Mouse (Mus musculus): ENCODE results near the gene B230217C12Rik. TPM values are rescaled to one million over a fixed set of nuclear protein-coding genes. Genes with fewer than 3 reads are reported as not detected.

B230217C12Rik gene
- 12.4 and 13.3 TPM in 2 replicates for polyA plus RNA-seq (2012; rRNA removed)
- 5.3 and 7.2 TPM in 2 replicates for polyA plus RNA-seq (2014; fragmentation: Nextera tagmentation; extraction: Ambion mirVana)

DNA sequence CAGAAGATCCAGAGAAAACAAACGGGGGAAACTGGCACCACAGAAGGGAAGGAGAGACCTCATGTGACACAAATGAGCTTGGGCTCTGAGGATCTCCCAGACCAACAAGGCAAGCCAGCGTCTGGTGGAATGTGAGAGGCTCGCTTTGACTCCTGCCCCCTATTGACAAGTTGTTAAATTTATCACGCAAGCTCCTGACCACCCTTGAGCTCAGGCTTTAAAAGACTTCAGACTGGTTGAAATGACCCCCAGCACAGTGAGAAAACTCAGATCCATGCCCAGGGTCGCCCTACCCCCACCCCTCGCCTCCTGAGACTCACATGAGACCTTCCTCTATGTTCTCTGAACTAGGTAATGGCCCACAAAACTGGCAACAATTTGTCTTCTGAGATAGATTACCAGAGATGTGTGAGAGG is at the start of gene B230217C12Rik:
B230217C12Rik (plus strand) TSS at position 242 of the 416 bp plus-strand sequence.
- WGBS: 1% methylated on average over 6 of the region's 6 CpGs
- TF ChIP-seq POLR2A (IDR thresholded peaks at IDR 0.05; ENCODE audit: borderline replicate concordance, extremely low read depth, insufficient read depth, insufficient read length): no peak
- Histone ChIP-seq H3K9me3 (ENCODE audit: control insufficient read depth, low read length) (no peaks in the 10 kb centered on the region), H3K27me3 (ENCODE audit: control insufficient read depth, insufficient read depth, low read length) (no peaks in the 10 kb centered on the region), H3K4me2 (replicated peaks; ENCODE audit: low read depth, low read length, severe bottlenecking) (peak within 1 kb of the TSS; percentile 63), H3K9ac (ENCODE audit: low read depth, low read length, severe bottlenecking) (peak within 1 kb of the TSS; percentile 61), H3K4me3 (replicated peaks; ENCODE audit: low read length) (peak within 1 kb of the TSS; percentile 53), H3K27ac (replicated peaks; ENCODE audit: low read depth, low read length) (peak within 1 kb of the TSS; percentile 77), H3K36me3 (ENCODE audit: control insufficient read depth, insufficient read depth, low read length) (peaks cover 33% of the 10 kb centered on the region), H3K4me1 (ENCODE audit: control insufficient read depth, insufficient read depth, low read length) (peaks cover 7% of the 10 kb centered on the region; the same call in 1 of the 2 replicates)
- ATAC-seq (ENCODE audit: low FRiP score, low read depth) (peak; percentile 45), DNase-seq (ENCODE audit: low spot score) (peak; percentile 65)

DNA sequence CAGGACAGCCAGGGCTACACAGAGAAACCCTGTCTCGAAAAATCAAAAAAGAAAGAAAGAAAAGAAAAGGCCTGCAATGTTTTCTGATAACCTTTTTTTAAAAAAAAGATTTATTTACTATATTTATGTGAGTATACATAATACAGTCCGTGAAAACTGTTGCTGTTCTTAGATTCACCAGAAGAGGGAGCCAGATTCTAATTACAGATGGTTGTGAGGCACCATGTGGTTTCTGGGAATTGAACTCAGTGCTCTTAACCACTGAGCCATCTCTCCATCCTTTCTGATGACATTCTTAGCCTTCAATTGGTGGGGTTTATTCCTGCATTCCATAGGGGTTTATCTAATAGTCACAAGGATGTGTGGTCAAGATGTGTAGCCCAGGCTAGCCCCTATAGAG is 47.4 kb upstream of the B230217C12Rik start:
- DNase-seq (ENCODE audit: low spot score) (no peak), ATAC-seq (ENCODE audit: low FRiP score, low read depth) (no peak)
- Histone ChIP-seq H3K9ac (ENCODE audit: low read depth, low read length, severe bottlenecking) (no peak overlapping the region), H3K4me3 (replicated peaks; ENCODE audit: low read length) (no peak overlapping the region), H3K27ac (replicated peaks; ENCODE audit: low read depth, low read length) (no peak overlapping the region), H3K4me2 (replicated peaks; ENCODE audit: low read depth, low read length, severe bottlenecking) (no peak overlapping the region), H3K36me3 (ENCODE audit: control insufficient read depth, insufficient read depth, low read length) (no peaks in the 10 kb centered on the region), H3K4me1 (ENCODE audit: control insufficient read depth, insufficient read depth, low read length) (peaks cover 1% of the 10 kb centered on the region; the same call in 1 of the 2 replicates), H3K9me3 (ENCODE audit: control insufficient read depth, low read length) (no peaks in the 10 kb centered on the region), H3K27me3 (ENCODE audit: control insufficient read depth, insufficient read depth, low read length) (no peaks in the 10 kb centered on the region)
- 11% methylated on average over 2 of the region's 2 CpGs for WGBS
- no peak for TF ChIP-seq POLR2A (IDR thresholded peaks at IDR 0.05; ENCODE audit: borderline replicate concordance, extremely low read depth, insufficient read depth, insufficient read length)

DNA sequence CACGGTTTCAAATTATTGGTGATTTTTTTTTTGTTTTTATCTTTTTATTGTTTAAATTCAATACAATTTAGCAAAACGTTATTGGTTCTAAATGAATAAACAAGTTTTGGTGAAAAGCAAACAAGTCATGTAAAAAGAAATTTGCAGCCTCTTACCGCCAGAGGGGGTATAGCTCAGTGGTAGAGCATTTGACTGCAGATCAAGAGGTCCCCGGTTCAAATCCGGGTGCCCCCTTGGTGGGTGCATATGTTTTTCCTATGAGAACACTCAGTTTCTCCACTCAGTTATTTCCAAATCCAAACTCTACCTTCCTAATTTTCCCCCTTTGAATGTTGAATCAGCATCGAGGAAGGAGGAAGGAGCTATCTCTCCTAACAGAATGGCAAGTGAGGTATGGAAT is 43.7 kb upstream of the B230217C12Rik start:
- WGBS: 9% methylated on average over 6 of the region's 6 CpGs
- Histone ChIP-seq H3K27me3 (ENCODE audit: control insufficient read depth, insufficient read depth, low read length) (no peaks in the 10 kb centered on the region), H3K36me3 (ENCODE audit: control insufficient read depth, insufficient read depth, low read length) (no peaks in the 10 kb centered on the region), H3K27ac (replicated peaks; ENCODE audit: low read depth, low read length) (no peak overlapping the region), H3K9ac (ENCODE audit: low read depth, low read length, severe bottlenecking) (no peak overlapping the region), H3K4me1 (ENCODE audit: control insufficient read depth, insufficient read depth, low read length) (peaks cover 14% of the 10 kb centered on the region), H3K9me3 (ENCODE audit: control insufficient read depth, low read length) (no peaks in the 10 kb centered on the region), H3K4me3 (replicated peaks; ENCODE audit: low read length) (no peak overlapping the region), H3K4me2 (replicated peaks; ENCODE audit: low read depth, low read length, severe bottlenecking) (no peak overlapping the region)
- DNase-seq (ENCODE audit: low spot score) (peak; percentile 73), ATAC-seq (ENCODE audit: low FRiP score, low read depth) (no peak)
- TF ChIP-seq POLR2A (IDR thresholded peaks at IDR 0.05; ENCODE audit: borderline replicate concordance, extremely low read depth, insufficient read depth, insufficient read length): no peak

DNA sequence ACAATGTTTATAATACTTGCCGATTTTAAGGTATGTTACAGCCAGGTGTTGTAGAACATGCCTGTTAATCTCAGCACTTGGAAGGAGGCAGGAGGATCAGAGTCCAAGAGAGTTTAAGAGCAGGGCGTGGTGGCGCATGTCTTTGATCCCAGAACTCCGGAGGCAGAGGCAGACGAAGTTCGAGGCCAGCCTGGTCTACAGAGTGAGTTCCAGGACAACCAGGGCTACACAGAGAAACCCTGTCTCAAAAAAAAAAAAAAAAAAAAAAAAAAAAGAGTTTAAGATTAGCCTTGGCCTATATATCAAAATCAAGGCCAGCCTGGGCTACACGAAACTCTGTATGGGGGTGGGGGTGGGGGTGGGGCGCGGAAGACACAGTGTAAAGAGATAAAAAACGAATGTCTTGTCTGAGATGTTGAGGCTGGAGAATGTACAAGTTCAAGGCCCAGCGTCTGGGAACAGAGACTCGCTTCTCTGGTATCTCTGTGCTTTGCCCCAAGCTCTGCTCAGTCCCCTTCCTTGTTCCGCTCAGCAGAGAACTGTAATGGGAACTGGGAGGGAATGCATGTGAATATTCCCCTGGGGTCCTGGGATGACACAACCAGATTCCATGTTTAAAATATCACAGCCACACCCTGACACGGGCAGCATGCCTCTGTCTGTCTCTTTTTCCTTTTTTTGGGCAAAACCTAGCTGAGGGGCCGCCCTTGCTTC is 43.1 kb upstream of the B230217C12Rik start:
- DNase-seq (ENCODE audit: low spot score): no peak
- 61% methylated on average over 15 of the region's 15 CpGs for WGBS
- no peak overlapping the region for H3K9ac ChIP-seq (ENCODE audit: low read depth, low read length, severe bottlenecking)
- no peak for TF ChIP-seq POLR2A (IDR thresholded peaks at IDR 0.05; ENCODE audit: borderline replicate concordance, extremely low read depth, insufficient read depth, insufficient read length)
- ATAC-seq (ENCODE audit: low FRiP score, low read depth): no peak
- no peak overlapping the region for H3K4me2 ChIP-seq (replicated peaks; ENCODE audit: low read depth, low read length, severe bottlenecking)
- H3K4me1 ChIP-seq (ENCODE audit: control insufficient read depth, insufficient read depth, low read length): peaks cover 17% of the 10 kb centered on the region
- no peaks in the 10 kb centered on the region for H3K9me3 ChIP-seq (ENCODE audit: control insufficient read depth, low read length)
- H3K36me3 ChIP-seq (ENCODE audit: control insufficient read depth, insufficient read depth, low read length): no peaks in the 10 kb centered on the region
- H3K27me3 ChIP-seq (ENCODE audit: control insufficient read depth, insufficient read depth, low read length): no peaks in the 10 kb centered on the region
- H3K4me3 ChIP-seq (replicated peaks; ENCODE audit: low read length): peak overlapping the region; percentile 73; the same call in 1 of the 2 replicates
- no peak overlapping the region for H3K27ac ChIP-seq (replicated peaks; ENCODE audit: low read depth, low read length)

DNA sequence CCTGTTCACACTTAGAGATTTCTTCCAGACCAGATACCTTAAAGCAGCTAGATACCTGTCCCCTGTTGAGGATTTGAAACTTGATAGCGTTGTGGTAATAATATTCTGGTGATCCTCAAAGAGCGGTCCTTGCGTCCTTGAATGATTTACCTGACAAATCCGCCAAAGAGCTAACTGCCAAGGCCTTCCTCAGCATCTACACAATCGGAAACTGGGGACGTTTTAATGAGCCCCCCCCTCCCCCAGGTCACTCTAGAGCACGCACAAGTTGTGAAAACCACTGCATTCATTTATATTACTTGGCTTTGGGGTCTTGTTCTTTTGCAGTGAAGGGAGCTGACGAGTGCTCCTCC is 42.5 kb upstream of the B230217C12Rik start:
- Histone ChIP-seq H3K4me3 (replicated peaks; ENCODE audit: low read length) (peak overlapping the region; percentile 73), H3K9me3 (ENCODE audit: control insufficient read depth, low read length) (no peaks in the 10 kb centered on the region), H3K27me3 (ENCODE audit: control insufficient read depth, insufficient read depth, low read length) (no peaks in the 10 kb centered on the region), H3K4me2 (replicated peaks; ENCODE audit: low read depth, low read length, severe bottlenecking) (peak overlapping the region; percentile 63), H3K4me1 (ENCODE audit: control insufficient read depth, insufficient read depth, low read length) (peaks cover 17% of the 10 kb centered on the region), H3K36me3 (ENCODE audit: control insufficient read depth, insufficient read depth, low read length) (no peaks in the 10 kb centered on the region; the same call in 1 of the 2 replicates), H3K9ac (ENCODE audit: low read depth, low read length, severe bottlenecking) (no peak overlapping the region), H3K27ac (replicated peaks; ENCODE audit: low read depth, low read length) (no peak overlapping the region)
- ATAC-seq (ENCODE audit: low FRiP score, low read depth) (no peak), DNase-seq (ENCODE audit: low spot score) (no peak)
- no peak for TF ChIP-seq POLR2A (IDR thresholded peaks at IDR 0.05; ENCODE audit: borderline replicate concordance, extremely low read depth, insufficient read depth, insufficient read length)
- 26% methylated on average over 8 of the region's 8 CpGs for WGBS

Data from limb, embryonic 14.5 days (tissue).